Mouse (Mus musculus) limb, embryonic 15.5 days (tissue): Measurements from ENCODE around the gene Slc1a5. TPM values are rescaled to one million over a fixed set of nuclear protein-coding genes. Genes with fewer than 3 reads are reported as not detected.

Source experiments
- ATAC-seq: fragments of 200-750 bp; cut with Nextera tagmentation; 2 replicates; pipeline ENCODE4 v1.8.0; 2017; ENCODE audit warnings: low read depth, moderate TSS enrichment; ENCODE audit not compliant: insufficient number of reproducible peaks, low FRiP score, low TSS enrichment
- H3K27ac ChIP-seq: fragments of 300-500 bp; sonication (generic); 2 replicates; pipeline ENCODE4 v1.5.1; 2015; ENCODE audit warnings: moderate library complexity, mild to moderate bottlenecking, inconsistent platforms
- H3K27me3 ChIP-seq: fragments of 300-500 bp; sonication (generic); 2 replicates; pipeline ENCODE4 v1.6.1; 2015; ENCODE audit warnings: inconsistent platforms
- H3K36me3 ChIP-seq: fragments of 300-500 bp; sonication (generic); 2 replicates; pipeline ENCODE4 v1.6.1; 2015; ENCODE audit warnings: inconsistent platforms
- H3K4me1 ChIP-seq: fragments of 300-500 bp; sonication (generic); 2 replicates; pipeline ENCODE4 v1.6.1; 2015; ENCODE audit warnings: inconsistent platforms
- H3K4me2 ChIP-seq: fragments of 300-500 bp; sonication (generic); 2 replicates; pipeline ENCODE4 v1.6.1; 2015; ENCODE audit warnings: mild to moderate bottlenecking, inconsistent platforms
- H3K4me3 ChIP-seq: fragments of 300-500 bp; sonication (generic); 2 replicates; pipeline ENCODE4 v1.5.1; 2015; ENCODE audit warnings: mild to moderate bottlenecking, inconsistent platforms
- H3K9ac ChIP-seq: fragments of 300-500 bp; sonication (generic); 2 replicates; pipeline ENCODE4 v1.6.1; 2015; ENCODE audit warnings: inconsistent platforms
- H3K9me3 ChIP-seq: fragments of 300-500 bp; sonication (generic); 2 replicates; pipeline ENCODE4 v1.6.1; 2016; ENCODE audit warnings: inconsistent platforms
- WGBS: fragments of 180-500 bp; shearing (Covaris S2); methylation state at CpG from one replicate; pipeline ENCODE4 v1.1.7; 2015; 5-methylcytosine and 5-hydroxymethylcytosine counted together
- polyA plus RNA-seq: library from polyadenylated mRNA; unstranded; fragments of >200 nt; fragmentation: Nextera tagmentation; extraction: Ambion mirVana; gene quantifications from 2 replicates; pipeline ENCODE4 v1.2.1, GENCODE M21; 2015

Slc1a5 gene
- 32.5 and 39.5 TPM in 2 replicates for polyA plus RNA-seq

GRCm38 (mm10) chr7:16780825-16781554 lies at the start of gene Slc1a5:
Slc1a5 (plus strand) TSS chr7:16781340.
- H3K4me2 ChIP-seq = peak within 1 kb of the TSS; percentile 99
- H3K4me1 ChIP-seq = peaks cover 42% of the 10 kb centered on the region
- 3% methylated on average over 34 of the region's 34 CpGs for WGBS
- H3K36me3 ChIP-seq = no peaks in the 10 kb centered on the region
- peak within 1 kb of the TSS; percentile 66 for H3K4me3 ChIP-seq
- peak within 1 kb of the TSS; percentile 65 for H3K9ac ChIP-seq
- peak within 1 kb of the TSS; percentile 63 for H3K27ac ChIP-seq
- peak; percentile 78 for ATAC-seq
- no peaks in the 10 kb centered on the region for H3K27me3 ChIP-seq
- H3K9me3 ChIP-seq = no peaks in the 10 kb centered on the region

- Histone ChIP-seq H3K4me2 (no peak overlapping the region), H3K9me3 (no peaks in the 10 kb centered on the region), H3K9ac (no peak overlapping the region), H3K36me3 (no peaks in the 10 kb centered on the region), H3K27me3 (no peaks in the 10 kb centered on the region), H3K4me1 (peaks cover 10% of the 10 kb centered on the region), H3K4me3 (no peak overlapping the region), H3K27ac (no peak overlapping the region)
- 40% methylated on average over 7 of the region's 7 CpGs for WGBS
- ATAC-seq = no peak
Observed at GRCm38 (mm10) chr7:16731893-16732422, 49.2 kb upstream of the Slc1a5 start.

GRCm38 (mm10) chr7:16737606-16738072 lies 43.5 kb upstream of the Slc1a5 start:
- Histone ChIP-seq H3K4me2 (peak overlapping the region; percentile 77), H3K4me3 (peak overlapping the region; percentile 88), H3K4me1 (peaks cover 11% of the 10 kb centered on the region), H3K36me3 (peaks cover 8% of the 10 kb centered on the region; the same call in 1 of the 2 replicates), H3K27me3 (no peaks in the 10 kb centered on the region), H3K9me3 (no peaks in the 10 kb centered on the region), H3K9ac (no peak overlapping the region), H3K27ac (no peak overlapping the region)
- 43% methylated on average over 10 of the region's 10 CpGs for WGBS
- no peak for ATAC-seq

- H3K36me3 ChIP-seq = peaks cover 13% of the 10 kb centered on the region
- H3K4me1 ChIP-seq = peaks cover 11% of the 10 kb centered on the region
- peak within 1 kb of the TSS; percentile 67 for H3K27ac ChIP-seq
- WGBS = under 1% methylated on average over 34 of the region's 34 CpGs
- H3K9me3 ChIP-seq = no peaks in the 10 kb centered on the region
- H3K4me2 ChIP-seq = peak within 1 kb of the TSS; percentile 77
- peak within 1 kb of the TSS; percentile 88 for H3K4me3 ChIP-seq
- H3K27me3 ChIP-seq = no peaks in the 10 kb centered on the region
- peak within 1 kb of the TSS; percentile 89 for H3K9ac ChIP-seq
- peak; percentile 94 for ATAC-seq
Observed at GRCm38 (mm10) chr7:16738073-16738696, 43.0 kb upstream of the Slc1a5 start, which contains the start of gene Ap2s1. Ap2s1 (plus strand) TSS chr7:16738410.

GRCm38 (mm10) chr7:16739056-16739604 lies 42.0 kb upstream of the Slc1a5 start:
- peaks cover 23% of the 10 kb centered on the region for H3K36me3 ChIP-seq
- peak overlapping the region; percentile 89 for H3K9ac ChIP-seq
- H3K4me2 ChIP-seq = peak overlapping the region; percentile 77
- peak overlapping the region; percentile 67; the same call in 1 of the 2 replicates for H3K27ac ChIP-seq
- ATAC-seq = no peak
- H3K27me3 ChIP-seq = no peaks in the 10 kb centered on the region
- H3K4me1 ChIP-seq = peaks cover 11% of the 10 kb centered on the region
- H3K9me3 ChIP-seq = no peaks in the 10 kb centered on the region
- 51% methylated on average over 10 of the region's 10 CpGs for WGBS
- peak overlapping the region; percentile 88 for H3K4me3 ChIP-seq

GRCm38 (mm10) chr7:16745373-16745772 lies 35.8 kb upstream of the Slc1a5 start:
- Histone ChIP-seq H3K9ac (no peak overlapping the region), H3K9me3 (no peaks in the 10 kb centered on the region), H3K27me3 (no peaks in the 10 kb centered on the region), H3K4me1 (no peaks in the 10 kb centered on the region), H3K4me2 (no peak overlapping the region), H3K27ac (no peak overlapping the region), H3K36me3 (peaks cover 76% of the 10 kb centered on the region), H3K4me3 (no peak overlapping the region)
- ATAC-seq = no peak
- 68% methylated on average over 4 of the region's 4 CpGs for WGBS

- Histone ChIP-seq H3K27ac (no peak overlapping the region), H3K4me2 (no peak overlapping the region), H3K4me3 (no peak overlapping the region), H3K27me3 (no peaks in the 10 kb centered on the region), H3K4me1 (no peaks in the 10 kb centered on the region), H3K9me3 (no peaks in the 10 kb centered on the region), H3K9ac (no peak overlapping the region), H3K36me3 (peaks cover 76% of the 10 kb centered on the region)
- 52% methylated on average over 3 of the region's 3 CpGs for WGBS
- no peak for ATAC-seq
Observed at GRCm38 (mm10) chr7:16746093-16746492, 35.0 kb upstream of the Slc1a5 start.

- Histone ChIP-seq H3K4me3 (no peak overlapping the region), H3K4me2 (no peak overlapping the region), H3K36me3 (peaks cover 68% of the 10 kb centered on the region), H3K27me3 (no peaks in the 10 kb centered on the region), H3K9me3 (no peaks in the 10 kb centered on the region), H3K4me1 (no peaks in the 10 kb centered on the region), H3K9ac (no peak overlapping the region), H3K27ac (no peak overlapping the region)
- WGBS = 86% methylated on average over 6 of the region's 6 CpGs
- ATAC-seq = no peak
Observed at GRCm38 (mm10) chr7:16747656-16748055, 33.5 kb upstream of the Slc1a5 start.

- Histone ChIP-seq H3K4me2 (no peak overlapping the region), H3K27ac (no peak overlapping the region), H3K4me3 (no peak overlapping the region), H3K4me1 (no peaks in the 10 kb centered on the region), H3K9ac (no peak overlapping the region), H3K27me3 (no peaks in the 10 kb centered on the region), H3K36me3 (peaks cover 30% of the 10 kb centered on the region), H3K9me3 (no peaks in the 10 kb centered on the region)
- no peak for ATAC-seq
- WGBS = 79% methylated on average over 12 of the region's 12 CpGs
Observed at GRCm38 (mm10) chr7:16752016-16752415, 29.1 kb upstream of the Slc1a5 start.

GRCm38 (mm10) chr7:16755362-16756017 lies 25.6 kb upstream of the Slc1a5 start:
- no peak for ATAC-seq

GRCm38 (mm10) chr7:16758872-16759574 lies 22.1 kb upstream of the Slc1a5 start:
- Histone ChIP-seq H3K4me1 (peaks cover 11% of the 10 kb centered on the region), H3K27ac (no peak overlapping the region), H3K27me3 (no peaks in the 10 kb centered on the region), H3K4me3 (no peak overlapping the region), H3K36me3 (no peaks in the 10 kb centered on the region), H3K4me2 (no peak overlapping the region), H3K9me3 (no peaks in the 10 kb centered on the region), H3K9ac (no peak overlapping the region)
- 79% methylated on average over 10 of the region's 11 CpGs for WGBS
- ATAC-seq = no peak

More at GRCm38 (mm10) chr7:16755362-16756017, 25.6 kb upstream of the Slc1a5 start:
- Histone ChIP-seq H3K9me3 (no peaks in the 10 kb centered on the region), H3K4me3 (no peak overlapping the region), H3K36me3 (no peaks in the 10 kb centered on the region), H3K4me2 (no peak overlapping the region), H3K9ac (no peak overlapping the region), H3K27ac (no peak overlapping the region), H3K4me1 (no peaks in the 10 kb centered on the region), H3K27me3 (no peaks in the 10 kb centered on the region)
- WGBS = 57% methylated on average over 17 of the region's 17 CpGs
